Mouse (Mus musculus): Measurements from ENCODE around the gene Atp1a1. TPM values are rescaled to one million over a fixed set of nuclear protein-coding genes. Genes with fewer than 3 reads are reported as not detected.
A peak's percentile ranks its signal among the peaks of the same experiment; 100 is the strongest.

Atp1a1 gene
- polyA plus RNA-seq, 1 experiment from 2014 or later: 434 TPM

DNA sequence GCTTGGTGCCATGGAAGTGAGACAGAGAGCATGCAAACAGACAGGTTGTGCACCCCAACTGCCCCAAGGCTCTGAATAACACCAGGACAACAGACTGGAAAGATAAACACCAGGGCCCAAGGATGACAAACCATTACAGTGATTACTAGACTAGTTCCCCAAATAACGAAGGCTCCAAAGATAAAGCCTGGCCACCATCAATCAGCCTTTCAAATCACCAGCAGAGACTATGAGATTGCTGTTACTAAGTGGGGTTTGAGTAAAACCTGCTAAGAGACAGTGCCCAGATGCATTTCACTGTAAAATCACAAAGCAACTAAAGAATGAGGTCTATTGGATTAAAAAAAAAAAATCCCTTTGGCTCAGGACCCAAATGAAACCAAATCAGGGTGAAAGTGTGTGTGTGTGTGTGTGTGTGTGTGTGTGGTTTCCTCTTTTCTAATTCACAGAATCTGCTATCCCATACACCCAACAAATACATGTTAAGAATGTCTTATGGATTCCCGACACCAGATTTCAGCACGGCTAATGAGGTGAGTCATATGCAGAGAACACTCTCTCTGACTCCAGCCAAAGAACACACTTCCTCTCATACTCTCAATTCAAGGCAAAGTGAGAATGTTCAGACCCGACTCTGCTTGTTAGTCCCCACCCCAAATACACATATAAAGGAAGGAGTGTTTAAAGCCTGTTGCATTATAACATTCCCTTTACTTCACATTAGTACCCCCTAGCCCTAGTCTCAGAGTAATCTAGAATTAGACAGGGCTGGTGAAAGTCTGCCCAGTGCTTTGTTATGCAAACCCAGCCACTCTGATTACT, 4.4 kb downstream of the Atp1a1 start:
- Histone ChIP-seq H3K9me3 (replicated peaks; ENCODE audit: control insufficient read depth, low read length) (no peaks in the 10 kb centered on the region), H3K9ac (ENCODE audit: low read depth, low read length) (peak overlapping the region; percentile 100), H3K27me3 (ENCODE audit: control insufficient read depth, insufficient read depth, low read length) (no peaks in the 10 kb centered on the region), H3K4me3 (ENCODE audit: low read depth, low read length) (peak overlapping the region; percentile 98), H3K36me3 (ENCODE audit: control insufficient read depth, insufficient read depth, low read length) (peaks cover under 1% of the 10 kb centered on the region; the same call in 1 of the 2 replicates), H3K4me1 (ENCODE audit: control insufficient read depth, insufficient read depth, low read length) (peaks cover 69% of the 10 kb centered on the region), H3K27ac (ENCODE audit: low read depth, low read length) (peak overlapping the region; percentile 100), H3K4me2 (peak overlapping the region; percentile 88)
- ATAC-seq (replicated peaks; ENCODE audit: insufficient number of reproducible peaks, low FRiP score, low TSS enrichment): no peak
- 2% methylated on average over 4 of the region's 4 CpGs for WGBS (ENCODE audit: insufficient replicate concordance)

DNA sequence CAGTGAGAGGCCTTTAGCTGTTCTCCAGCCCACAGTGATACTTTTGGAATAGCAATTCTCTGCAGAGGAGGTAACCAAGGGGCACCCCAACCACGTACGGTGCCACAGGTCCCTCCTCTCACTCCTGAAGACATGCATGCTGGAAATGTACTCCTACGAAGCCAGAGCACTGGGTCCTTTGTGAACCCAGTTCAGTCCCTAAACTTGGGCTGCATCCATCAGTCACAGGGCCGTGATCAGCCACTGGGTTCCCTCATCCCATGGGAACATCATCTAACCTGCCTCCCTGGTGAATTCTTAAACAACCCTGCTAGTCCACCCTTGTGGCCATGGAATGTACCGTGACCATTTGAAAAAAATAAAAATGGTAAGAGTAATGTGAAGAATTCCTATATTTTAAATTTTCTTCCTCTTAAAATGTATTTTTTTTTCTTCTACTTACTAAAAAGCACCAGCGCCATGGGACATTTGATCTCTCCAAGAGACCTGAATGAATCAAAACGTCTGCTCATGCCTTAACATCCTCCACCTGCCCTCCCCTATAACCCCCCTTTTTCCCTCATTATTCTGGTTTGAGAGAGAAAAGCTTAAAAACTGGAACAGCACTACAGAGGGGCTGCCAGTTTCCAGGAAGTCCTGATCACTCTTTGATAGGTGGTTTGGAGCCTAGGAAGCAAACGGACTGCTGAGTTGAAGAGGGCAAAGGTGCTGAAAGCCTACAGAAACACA, 5.1 kb downstream of the Atp1a1 start:
- H3K9me3 ChIP-seq (replicated peaks; ENCODE audit: control insufficient read depth, low read length): no peaks in the 10 kb centered on the region
- H3K4me2 ChIP-seq: peak overlapping the region; percentile 88
- peak overlapping the region; percentile 98; the same call in 1 of the 2 replicates for H3K4me3 ChIP-seq (ENCODE audit: low read depth, low read length)
- H3K4me1 ChIP-seq (ENCODE audit: control insufficient read depth, insufficient read depth, low read length): peaks cover 76% of the 10 kb centered on the region
- peak overlapping the region; percentile 100 for H3K9ac ChIP-seq (ENCODE audit: low read depth, low read length)
- H3K27me3 ChIP-seq (ENCODE audit: control insufficient read depth, insufficient read depth, low read length): no peaks in the 10 kb centered on the region
- WGBS (ENCODE audit: insufficient replicate concordance): 51% methylated on average over 8 of the region's 8 CpGs
- no peak for ATAC-seq (replicated peaks; ENCODE audit: insufficient number of reproducible peaks, low FRiP score, low TSS enrichment)
- H3K27ac ChIP-seq (ENCODE audit: low read depth, low read length): peak overlapping the region; percentile 100
- peaks cover 7% of the 10 kb centered on the region for H3K36me3 ChIP-seq (ENCODE audit: control insufficient read depth, insufficient read depth, low read length)

GRCm38 (mm10) chr3:101598231-101598905, 6.1 kb downstream of the Atp1a1 start:
- peak overlapping the region; percentile 100 for H3K27ac ChIP-seq (ENCODE audit: low read depth, low read length)
- 38% methylated on average over 4 of the region's 4 CpGs for WGBS (ENCODE audit: insufficient replicate concordance)
- peak overlapping the region; percentile 15 for H3K4me3 ChIP-seq (ENCODE audit: low read depth, low read length)
- no peak for ATAC-seq (replicated peaks; ENCODE audit: insufficient number of reproducible peaks, low FRiP score, low TSS enrichment)
- H3K36me3 ChIP-seq (ENCODE audit: control insufficient read depth, insufficient read depth, low read length): peaks cover 15% of the 10 kb centered on the region
- H3K27me3 ChIP-seq (ENCODE audit: control insufficient read depth, insufficient read depth, low read length): no peaks in the 10 kb centered on the region
- H3K4me2 ChIP-seq: peak overlapping the region; percentile 88
- no peaks in the 10 kb centered on the region for H3K9me3 ChIP-seq (replicated peaks; ENCODE audit: control insufficient read depth, low read length)
- peak overlapping the region; percentile 100 for H3K9ac ChIP-seq (ENCODE audit: low read depth, low read length)
- peaks cover 86% of the 10 kb centered on the region for H3K4me1 ChIP-seq (ENCODE audit: control insufficient read depth, insufficient read depth, low read length)

DNA sequence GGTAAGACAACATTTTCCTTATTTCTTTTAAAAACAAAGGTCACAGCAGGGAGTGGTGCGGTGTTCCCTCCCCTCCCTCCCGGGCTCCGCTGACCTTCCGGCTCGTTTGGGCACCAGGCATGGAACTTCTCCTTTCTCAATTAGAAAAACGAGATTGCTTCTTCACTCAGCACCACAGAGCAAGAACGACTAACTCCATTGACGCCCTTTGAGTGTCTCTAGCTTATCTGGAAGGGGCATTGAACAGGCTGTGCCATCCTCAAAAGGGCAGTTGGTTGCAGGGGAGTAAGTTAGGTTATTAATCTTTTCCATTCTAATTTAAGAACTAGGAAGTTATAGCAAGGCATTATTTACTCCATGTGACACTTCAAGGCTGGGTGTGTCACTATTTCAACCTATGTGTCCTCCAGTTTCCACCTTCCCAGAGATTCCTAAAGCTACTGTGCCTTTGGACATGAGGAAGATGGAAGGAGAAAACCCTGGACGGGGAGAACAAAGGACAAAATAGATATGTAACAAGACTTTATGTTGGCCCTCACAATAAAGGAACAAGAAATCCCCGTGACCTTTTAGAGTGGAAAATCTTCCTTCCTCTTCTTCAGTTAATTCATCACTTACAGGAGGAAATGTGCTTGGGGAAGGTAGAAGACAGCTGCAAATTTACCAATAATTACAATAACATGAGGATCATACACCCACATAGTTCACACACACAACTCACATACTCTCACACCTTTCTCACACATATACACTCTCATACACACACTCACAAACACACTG, 7.0 kb downstream of the Atp1a1 start:
- H3K36me3 ChIP-seq (ENCODE audit: control insufficient read depth, insufficient read depth, low read length): peaks cover 21% of the 10 kb centered on the region
- H3K9ac ChIP-seq (ENCODE audit: low read depth, low read length): peak overlapping the region; percentile 100
- peak overlapping the region; percentile 100 for H3K27ac ChIP-seq (ENCODE audit: low read depth, low read length)
- H3K4me2 ChIP-seq: peak overlapping the region; percentile 88
- peak overlapping the region; percentile 8; the same call in 1 of the 2 replicates for H3K4me3 ChIP-seq (ENCODE audit: low read depth, low read length)
- peaks cover 85% of the 10 kb centered on the region for H3K4me1 ChIP-seq (ENCODE audit: control insufficient read depth, insufficient read depth, low read length)
- WGBS (ENCODE audit: insufficient replicate concordance): 16% methylated on average over 10 of the region's 10 CpGs
- no peak for ATAC-seq (replicated peaks; ENCODE audit: insufficient number of reproducible peaks, low FRiP score, low TSS enrichment)
- H3K9me3 ChIP-seq (replicated peaks; ENCODE audit: control insufficient read depth, low read length): no peaks in the 10 kb centered on the region
- no peaks in the 10 kb centered on the region for H3K27me3 ChIP-seq (ENCODE audit: control insufficient read depth, insufficient read depth, low read length)

DNA sequence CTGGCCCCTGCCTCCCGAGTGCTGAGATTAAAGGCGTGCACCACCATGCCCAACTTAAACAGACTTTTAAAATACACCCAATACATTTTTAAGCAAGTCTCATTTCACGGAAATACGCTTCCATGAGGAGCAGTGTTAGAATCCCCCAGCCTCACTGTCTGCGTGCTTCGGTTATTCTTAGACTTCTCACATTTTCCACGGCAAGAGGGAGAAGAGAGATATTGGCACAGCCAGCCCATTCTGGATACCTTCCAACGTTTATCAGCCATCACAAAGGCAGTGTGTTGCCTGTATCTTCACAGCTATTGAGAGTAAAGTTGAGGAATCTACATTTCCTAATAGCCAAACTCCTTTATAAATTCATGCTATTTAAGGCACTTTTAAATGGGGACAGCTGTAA, 7.8 kb downstream of the Atp1a1 start:
- Histone ChIP-seq H3K4me1 (ENCODE audit: control insufficient read depth, insufficient read depth, low read length) (peaks cover 85% of the 10 kb centered on the region), H3K4me3 (ENCODE audit: low read depth, low read length) (peak overlapping the region; percentile 18; the same call in 1 of the 2 replicates), H3K9me3 (replicated peaks; ENCODE audit: control insufficient read depth, low read length) (no peaks in the 10 kb centered on the region), H3K9ac (ENCODE audit: low read depth, low read length) (peak overlapping the region; percentile 62), H3K27ac (ENCODE audit: low read depth, low read length) (peak overlapping the region; percentile 100), H3K36me3 (ENCODE audit: control insufficient read depth, insufficient read depth, low read length) (peaks cover 28% of the 10 kb centered on the region), H3K27me3 (ENCODE audit: control insufficient read depth, insufficient read depth, low read length) (no peaks in the 10 kb centered on the region), H3K4me2 (peak overlapping the region; percentile 88)
- WGBS (ENCODE audit: insufficient replicate concordance): 14% methylated on average over 8 of the region's 8 CpGs
- ATAC-seq (replicated peaks; ENCODE audit: insufficient number of reproducible peaks, low FRiP score, low TSS enrichment): no peak

DNA sequence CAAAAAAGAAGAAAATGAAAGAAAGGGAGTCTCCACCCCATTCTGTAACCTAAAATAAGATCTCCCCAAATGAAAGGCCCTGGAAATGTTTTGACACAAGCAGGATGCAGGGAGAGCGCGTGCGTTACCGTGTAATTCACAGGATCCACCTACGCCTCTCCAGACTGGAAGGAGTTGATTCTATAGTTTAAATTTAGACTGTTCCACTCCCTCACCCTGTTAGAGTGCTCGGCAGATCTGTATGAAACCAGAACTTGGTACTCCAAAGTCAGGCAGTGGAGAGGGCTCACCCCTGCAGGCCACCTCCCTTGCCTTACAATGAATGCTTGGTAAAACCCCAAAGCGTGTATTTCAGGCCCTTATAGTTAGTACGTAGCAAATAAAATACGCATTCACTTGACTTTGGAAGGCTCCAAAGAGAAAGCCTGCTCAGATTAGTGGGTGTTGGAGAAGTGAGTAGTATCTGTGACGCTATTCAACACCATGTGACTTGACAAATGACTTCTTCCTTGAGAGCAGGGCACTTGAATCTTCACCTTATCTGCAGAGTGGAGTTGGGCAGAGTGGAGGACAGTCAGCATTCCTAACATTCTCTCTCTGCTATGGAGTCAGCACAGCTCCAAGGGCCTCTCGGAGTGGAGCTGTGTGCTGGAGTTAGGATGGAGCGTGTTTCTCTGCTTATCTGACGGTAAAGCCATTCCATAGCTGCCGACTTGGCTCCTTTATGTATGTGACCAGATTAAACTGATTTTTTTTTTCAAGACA, 8.4 kb downstream of the Atp1a1 start:
- Histone ChIP-seq H3K9ac (ENCODE audit: low read depth, low read length) (peak overlapping the region; percentile 63), H3K27me3 (ENCODE audit: control insufficient read depth, insufficient read depth, low read length) (no peaks in the 10 kb centered on the region), H3K4me1 (ENCODE audit: control insufficient read depth, insufficient read depth, low read length) (peaks cover 83% of the 10 kb centered on the region), H3K36me3 (ENCODE audit: control insufficient read depth, insufficient read depth, low read length) (peaks cover 34% of the 10 kb centered on the region), H3K4me3 (ENCODE audit: low read depth, low read length) (peak overlapping the region; percentile 18), H3K9me3 (replicated peaks; ENCODE audit: control insufficient read depth, low read length) (no peaks in the 10 kb centered on the region), H3K27ac (ENCODE audit: low read depth, low read length) (peak overlapping the region; percentile 100), H3K4me2 (peak overlapping the region; percentile 88)
- peak; percentile 78 for ATAC-seq (replicated peaks; ENCODE audit: insufficient number of reproducible peaks, low FRiP score, low TSS enrichment)
- 29% methylated on average over 14 of the region's 14 CpGs for WGBS (ENCODE audit: insufficient replicate concordance)

DNA sequence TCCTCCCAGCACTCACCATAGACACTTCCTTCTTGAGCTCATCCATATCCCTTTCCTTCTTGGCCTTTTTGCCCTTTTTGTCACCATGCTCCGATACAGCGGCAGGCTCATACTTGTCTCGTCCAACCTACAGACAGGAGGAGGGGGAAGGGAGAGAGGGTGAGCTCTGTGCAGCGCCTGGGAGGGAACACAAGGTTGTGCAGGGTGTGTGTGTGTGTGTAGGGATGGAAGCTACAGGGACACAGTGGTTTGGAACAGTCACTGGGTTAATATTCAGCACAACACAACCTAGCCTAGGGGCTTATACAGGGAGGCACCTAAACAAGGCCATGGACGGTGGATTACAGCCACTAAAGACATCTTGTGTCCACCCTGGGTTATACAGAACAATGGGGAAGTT, 9.5 kb downstream of the Atp1a1 start:
- Histone ChIP-seq H3K4me3 (ENCODE audit: low read depth, low read length) (no peak overlapping the region), H3K4me2 (peak overlapping the region; percentile 88), H3K36me3 (ENCODE audit: control insufficient read depth, insufficient read depth, low read length) (peaks cover 44% of the 10 kb centered on the region), H3K27ac (ENCODE audit: low read depth, low read length) (peak overlapping the region; percentile 100), H3K9ac (ENCODE audit: low read depth, low read length) (peak overlapping the region; percentile 63), H3K9me3 (replicated peaks; ENCODE audit: control insufficient read depth, low read length) (no peaks in the 10 kb centered on the region), H3K27me3 (ENCODE audit: control insufficient read depth, insufficient read depth, low read length) (no peaks in the 10 kb centered on the region), H3K4me1 (ENCODE audit: control insufficient read depth, insufficient read depth, low read length) (peaks cover 82% of the 10 kb centered on the region)
- no peak for ATAC-seq (replicated peaks; ENCODE audit: insufficient number of reproducible peaks, low FRiP score, low TSS enrichment)
- 67% methylated on average over 5 of the region's 5 CpGs for WGBS (ENCODE audit: insufficient replicate concordance)

All from heart, embryonic 11.5 days (tissue).